Mouse (Mus musculus) ES-Bruce4 (cell line): ENCODE measurements at regions not wholly inside any gene's neighbourhood (a gene's known extent, or its start where the extent isn't known, plus 50 kb on each side); places are given as distances from the start of the nearest gene placed in this dataset.

Experiments used
- CTCF ChIP-seq: IDR thresholded peaks from one replicate; pipeline ENCODE4 v1.8.1; 2011; ENCODE audit warnings: low read depth, low read length
- EP300 ChIP-seq: IDR thresholded peaks from 2 replicates; pipeline ENCODE4 v1.6.1; 2011; ENCODE audit warnings: low read depth, low read length; ENCODE audit not compliant: insufficient read depth
- POLR2A ChIP-seq: IDR thresholded peaks from one replicate; pipeline ENCODE4 v1.8.1; 2011; ENCODE audit warnings: low read length; ENCODE audit not compliant: insufficient read depth

DNA sequence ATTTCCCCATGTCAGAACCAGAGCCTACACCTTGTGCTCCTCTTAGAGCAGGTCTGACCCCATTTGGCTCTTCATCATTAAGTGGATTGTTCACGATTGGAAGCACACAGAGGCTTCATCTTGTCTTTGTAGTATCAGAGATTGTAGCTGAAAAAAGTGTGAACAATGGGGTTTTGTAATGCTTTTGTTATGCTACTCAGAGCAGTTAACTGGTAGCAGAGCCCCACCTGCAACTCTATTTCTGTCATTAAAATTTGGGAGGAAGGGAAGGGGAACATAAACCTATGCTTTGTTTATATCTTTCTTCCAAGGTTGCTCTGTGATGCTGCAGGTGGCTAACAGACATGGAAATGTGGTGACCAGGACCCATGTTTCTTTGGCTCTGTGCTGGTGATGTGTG is 404.4 kb downstream of the Frk start:
- TF ChIP-seq EP300: no peak
- TF ChIP-seq CTCF: no peak
- no peak for TF ChIP-seq POLR2A
